22 mouse cellular contexts compared by ENCODE assay signal in genomic region chr3:6400871-6401270, GRCm38 (mm10).
DNase-seq lines count a peak whose midpoint lies in the region; ATAC-seq lines count a peak whose summit lies in the region.
"Had no signal": no experiment of that assay in that cellular context is flagged by ENCODE, and none has a peak within 500 bp of the region (broad histone marks: within the 10 kb centered on the region; RNA-seq: fewer than 3 reads in every experiment).

No protein-coding gene starts in this region.

- H3K36me3 ChIP-seq in kidney, embryonic 15.5 days, result no peaks in the 10 kb centered on the region
- H3K36me3 ChIP-seq: embryonic facial prominence, embryonic 13.5 days; embryonic facial prominence, embryonic 15.5 days; forebrain, embryonic 10.5 days; forebrain, embryonic 12.5 days had no signal

- no peak overlapping the region for H3K4me3 ChIP-seq in kidney, embryonic 15.5 days (replicated peaks)
- H3K4me3 ChIP-seq: embryonic facial prominence, embryonic 13.5 days; embryonic facial prominence, embryonic 15.5 days; erythroblast, embryonic 14.5 days; forebrain, embryonic 10.5 days; forebrain, embryonic 12.5 days had no signal

- DNase-seq in kidney, adult 11 months, result peak; percentile 24
- no peak for DNase-seq in kidney, postnatal 4 days
- DNase-seq in kidney, adult 8-10 months, result peak; percentile 38 to 47
- DNase-seq in kidney, adult 18-20 months, result no peak
- peak; percentile 22 to 41 for DNase-seq in kidney, postnatal 36 days
- DNase-seq: adrenal gland, adult 2 months; adrenal gland, postnatal 10 days; adrenal gland, postnatal 25 days; cerebellum, adult 11 months; cerebellum, adult 18-20 months; cerebellum, adult 8-10 months; cerebellum, adult 9-11 months; cerebellum, postnatal 14 days; cerebellum, postnatal 36 days; embryo, embryonic 11 days had no signal

- H3K4me1 ChIP-seq in kidney, embryonic 15.5 days, result no peaks in the 10 kb centered on the region
- H3K4me1 ChIP-seq: embryonic facial prominence, embryonic 13.5 days; embryonic facial prominence, embryonic 15.5 days; forebrain, embryonic 10.5 days; forebrain, embryonic 12.5 days had no signal

- no peaks in the 10 kb centered on the region for H3K9me3 ChIP-seq in kidney, embryonic 15.5 days (replicated peaks)
- H3K9me3 ChIP-seq: embryonic facial prominence, embryonic 13.5 days; embryonic facial prominence, embryonic 15.5 days; forebrain, embryonic 10.5 days; forebrain, embryonic 12.5 days had no signal

- no peak overlapping the region for H3K9ac ChIP-seq in kidney, embryonic 15.5 days
- H3K9ac ChIP-seq: embryonic facial prominence, embryonic 13.5 days; embryonic facial prominence, embryonic 15.5 days; forebrain, embryonic 12.5 days had no signal

- H3K27me3 ChIP-seq in kidney, embryonic 15.5 days, result no peaks in the 10 kb centered on the region
- H3K27me3 ChIP-seq: embryonic facial prominence, embryonic 13.5 days; embryonic facial prominence, embryonic 15.5 days; forebrain, embryonic 12.5 days had no signal

- no peak overlapping the region for H3K4me2 ChIP-seq in kidney, embryonic 15.5 days
- H3K4me2 ChIP-seq: embryonic facial prominence, embryonic 13.5 days; embryonic facial prominence, embryonic 15.5 days; forebrain, embryonic 12.5 days had no signal

- H3K27ac ChIP-seq in kidney, embryonic 15.5 days, result no peak overlapping the region
- H3K27ac ChIP-seq: embryonic facial prominence, embryonic 13.5 days; embryonic facial prominence, embryonic 15.5 days; forebrain, embryonic 10.5 days; forebrain, embryonic 12.5 days had no signal

- ATAC-seq in kidney, embryonic 15.5 days (replicated peaks; ENCODE audit: low FRiP score), result no peak
- ATAC-seq: forebrain, embryonic 14.5 days had no signal

Comparison
In these comparisons a context has a peak if more than half of its experiments do, and no peak if none do; other contexts are left out.
1. DNase-seq: peak in kidney, adult 11 months (single experiment), kidney, adult 8-10 months (2 of 2) and kidney, postnatal 36 days (2 of 2); none in kidney, postnatal 4 days (0 of 2) and kidney, adult 18-20 months (single experiment).